Mouse (Mus musculus): ENCODE data around the gene Pxmp4. TPM values are rescaled to one million over a fixed set of nuclear protein-coding genes. Genes with fewer than 3 reads are reported as not detected.
A peak's percentile ranks its signal among the peaks of the same experiment; 100 is the strongest.

Gene Pxmp4
- polyA plus RNA-seq (2016; fragmentation: Nextera tagmentation; extraction: Ambion mirVana): 16.9 and 18.5 TPM in 2 replicates

DNA sequence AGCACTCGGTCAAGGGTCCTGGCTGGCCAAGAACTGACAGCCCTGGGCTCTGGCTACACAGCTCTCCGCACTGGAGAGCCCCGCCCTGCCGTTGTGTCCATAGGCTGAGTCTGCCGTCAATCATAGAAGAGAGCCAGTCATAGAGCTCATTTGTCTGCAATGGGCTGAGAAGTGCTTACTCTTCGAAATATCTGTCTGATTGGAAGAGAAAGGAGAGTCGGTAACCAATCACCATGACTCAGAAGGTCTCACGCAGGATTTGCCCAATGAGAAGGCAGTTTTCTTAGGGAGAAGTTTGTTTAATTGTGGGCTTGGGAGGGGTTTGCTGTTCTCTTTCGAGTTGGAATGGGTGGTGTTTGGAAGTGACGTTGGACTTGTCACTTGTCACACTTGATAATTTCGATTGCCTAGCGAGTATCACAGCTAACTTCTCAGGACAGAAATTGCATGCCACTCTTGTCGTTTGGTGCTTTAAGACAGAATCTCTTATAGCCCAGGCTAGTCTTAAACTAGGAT, at the start of gene Pxmp4:
Gene Pxmp4, minus strand, starts transcription at position 71 of the 516 bp plus-strand sequence.
- 1% methylated on average over 13 of the region's 13 CpGs for WGBS
- H3K27ac ChIP-seq: peak within 1 kb of the TSS; percentile 73; the same call in 1 of the 2 replicates

DNA sequence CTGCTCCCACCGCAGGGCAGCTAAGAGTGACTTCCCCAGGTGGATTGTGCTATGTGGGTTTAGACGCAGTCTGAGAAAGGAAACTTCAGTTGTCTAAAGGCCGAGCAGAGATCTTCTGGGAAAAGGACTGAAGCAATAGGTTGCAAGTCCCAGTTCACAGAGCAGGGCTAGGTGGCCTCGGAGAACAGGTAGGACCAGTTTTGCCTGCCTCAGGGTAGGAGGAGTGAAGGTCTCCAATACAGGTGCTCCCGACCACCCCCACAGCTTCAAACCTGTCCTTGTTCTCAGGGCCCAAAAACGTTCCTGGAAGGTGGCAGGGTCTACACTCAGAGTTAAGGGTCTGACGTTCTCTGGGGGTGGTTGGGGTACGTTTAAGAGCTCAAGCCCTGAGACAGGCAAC, 47.9 kb upstream of the Pxmp4 start, which contains the start of gene Chmp4b:
Gene Chmp4b, plus strand, starts transcription at position 343 of the 400 bp plus-strand sequence.
- Histone ChIP-seq H3K9me3 (no peaks in the 10 kb centered on the region), H3K4me2 (replicated peaks) (no peak within 1 kb of the TSS), H3K36me3 (no peaks in the 10 kb centered on the region), H3K4me3 (no peak within 1 kb of the TSS), H3K9ac (no peak within 1 kb of the TSS), H3K4me1 (no peaks in the 10 kb centered on the region; the same call in 1 of the 2 replicates), H3K27ac (peak within 1 kb of the TSS; percentile 67; the same call in 1 of the 2 replicates), H3K27me3 (no peaks in the 10 kb centered on the region)
- 43% methylated on average over 8 of the region's 8 CpGs for WGBS
- peak; percentile 54; the same call in 1 of the 2 replicates for ATAC-seq (ENCODE audit: insufficient number of reproducible peaks, insufficient read depth, low FRiP score, low TSS enrichment)

More for the DNA sequence above, at the start of gene Pxmp4:
- no peaks in the 10 kb centered on the region for H3K9me3 ChIP-seq
- H3K27me3 ChIP-seq: 0 out of 2 replicates have a peak, but pooled peaks cover 4% of the 10 kb centered on the region
- peak within 1 kb of the TSS; percentile 80 for H3K4me3 ChIP-seq
- peak; percentile 100 for ATAC-seq (ENCODE audit: insufficient number of reproducible peaks, insufficient read depth, low FRiP score, low TSS enrichment)
- H3K4me1 ChIP-seq: peaks cover 7% of the 10 kb centered on the region
- peak within 1 kb of the TSS; percentile 73 for H3K4me2 ChIP-seq (replicated peaks)
- H3K9ac ChIP-seq: peak within 1 kb of the TSS; percentile 79
- H3K36me3 ChIP-seq: no peaks in the 10 kb centered on the region

- Histone ChIP-seq H3K9me3 (no peaks in the 10 kb centered on the region), H3K4me3 (no peak overlapping the region), H3K36me3 (0 out of 2 replicates have a peak, but pooled peaks cover 5% of the 10 kb centered on the region), H3K27ac (no peak overlapping the region), H3K9ac (no peak overlapping the region), H3K27me3 (no peaks in the 10 kb centered on the region), H3K4me1 (no peaks in the 10 kb centered on the region; the same call in 1 of the 2 replicates), H3K4me2 (replicated peaks) (no peak overlapping the region)
- WGBS: 86% methylated on average over 3 of the region's 3 CpGs
- no peak for ATAC-seq (ENCODE audit: insufficient number of reproducible peaks, insufficient read depth, low FRiP score, low TSS enrichment)
Observed at GRCm38 (mm10) chr2:154650404-154650803, 46.9 kb upstream of the Pxmp4 start.

DNA sequence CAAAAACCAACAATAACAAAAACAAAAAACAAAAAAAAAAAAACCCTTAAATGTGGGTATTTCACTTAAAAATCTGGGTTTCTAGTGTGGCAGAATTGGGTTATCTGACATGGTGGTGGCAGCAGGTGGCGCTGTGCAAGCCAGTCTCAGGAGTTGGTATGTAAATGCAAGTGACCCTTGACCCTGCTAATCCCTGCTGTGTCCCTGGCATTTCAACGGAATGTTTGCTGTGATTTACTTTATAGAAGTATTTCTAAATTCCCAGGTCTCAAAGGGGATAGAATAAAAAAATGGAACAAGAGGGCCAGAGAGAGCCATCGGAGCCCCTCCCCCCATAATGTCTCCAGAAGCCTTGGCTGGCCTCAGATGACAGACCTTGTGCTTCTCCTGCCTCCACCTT, 44.6 kb upstream of the Pxmp4 start:
- Histone ChIP-seq H3K4me3 (no peak overlapping the region), H3K27ac (no peak overlapping the region), H3K27me3 (no peaks in the 10 kb centered on the region), H3K4me2 (replicated peaks) (no peak overlapping the region), H3K9ac (no peak overlapping the region), H3K36me3 (peaks cover 22% of the 10 kb centered on the region), H3K9me3 (no peaks in the 10 kb centered on the region), H3K4me1 (no peaks in the 10 kb centered on the region; the same call in 1 of the 2 replicates)
- WGBS: 27% methylated on average over 3 of the region's 3 CpGs
- no peak for ATAC-seq (ENCODE audit: insufficient number of reproducible peaks, insufficient read depth, low FRiP score, low TSS enrichment)

DNA sequence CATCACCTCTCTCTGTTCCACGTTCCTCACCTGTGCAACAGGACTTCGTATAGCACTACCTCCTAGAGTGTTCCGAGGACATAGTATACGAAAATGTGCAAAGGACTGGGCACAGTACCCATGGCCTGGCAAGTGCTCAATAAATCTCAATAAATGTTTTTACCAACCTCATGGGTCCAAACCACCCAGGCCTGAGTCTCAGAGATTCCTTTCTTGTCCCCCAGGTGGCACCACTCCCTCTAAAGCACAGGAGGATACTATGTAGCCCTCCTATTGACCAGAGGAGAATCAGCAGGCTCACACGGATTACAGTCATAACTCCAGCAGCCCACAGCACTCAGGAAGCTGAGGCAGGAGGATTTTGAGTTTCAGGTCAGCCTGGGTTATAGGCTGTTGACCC, 43.1 kb upstream of the Pxmp4 start:
- Histone ChIP-seq H3K9me3 (no peaks in the 10 kb centered on the region), H3K27me3 (no peaks in the 10 kb centered on the region), H3K4me2 (replicated peaks) (no peak overlapping the region), H3K9ac (no peak overlapping the region), H3K4me1 (no peaks in the 10 kb centered on the region; the same call in 1 of the 2 replicates), H3K36me3 (peaks cover 33% of the 10 kb centered on the region), H3K27ac (no peak overlapping the region), H3K4me3 (no peak overlapping the region)
- 78% methylated on average over 5 of the region's 5 CpGs for WGBS
- no peak for ATAC-seq (ENCODE audit: insufficient number of reproducible peaks, insufficient read depth, low FRiP score, low TSS enrichment)

DNA sequence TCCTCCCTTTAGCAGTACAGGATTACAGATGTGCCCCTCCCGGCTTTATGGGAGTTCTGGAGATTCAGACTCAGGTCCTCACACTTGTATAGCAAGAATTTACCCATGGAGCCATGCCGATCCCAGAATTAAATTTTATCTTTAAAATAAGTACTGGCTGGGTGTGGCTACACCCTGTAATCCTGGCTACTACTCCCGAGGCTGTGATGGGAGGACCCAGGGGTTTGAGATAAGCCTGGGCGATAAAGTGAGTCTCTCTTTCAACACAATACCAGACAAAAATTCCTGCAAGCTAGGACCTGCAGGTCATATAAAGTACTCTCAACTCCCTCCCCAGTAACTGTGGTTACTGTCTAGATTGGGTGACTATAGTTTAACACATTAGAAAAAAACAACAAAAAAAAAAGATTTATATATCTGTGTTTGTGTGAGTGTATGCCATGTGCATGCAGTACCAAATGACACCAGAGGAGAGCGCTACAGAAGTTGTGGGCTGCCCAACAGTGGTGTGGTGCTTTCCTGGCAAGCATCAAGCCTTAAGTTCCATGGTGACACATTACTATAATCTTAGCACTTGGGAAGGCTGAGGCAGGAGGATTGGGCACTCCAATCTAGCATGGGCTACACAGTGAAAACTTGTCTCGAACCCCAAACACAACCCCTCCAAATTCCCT, 39.3 kb upstream of the Pxmp4 start:
- Histone ChIP-seq H3K36me3 (peaks cover 60% of the 10 kb centered on the region), H3K9me3 (peaks cover 6% of the 10 kb centered on the region; the same call in 1 of the 2 replicates), H3K4me2 (replicated peaks) (no peak overlapping the region), H3K4me3 (no peak overlapping the region), H3K27ac (no peak overlapping the region), H3K4me1 (no peaks in the 10 kb centered on the region), H3K27me3 (no peaks in the 10 kb centered on the region), H3K9ac (no peak overlapping the region)
- 88% methylated on average over 6 of the region's 6 CpGs for WGBS
- no peak for ATAC-seq (ENCODE audit: insufficient number of reproducible peaks, insufficient read depth, low FRiP score, low TSS enrichment)

GRCm38 (mm10) chr2:154642005-154642459, 38.5 kb upstream of the Pxmp4 start:
- peaks cover 63% of the 10 kb centered on the region for H3K36me3 ChIP-seq
- H3K27me3 ChIP-seq: no peaks in the 10 kb centered on the region
- H3K4me1 ChIP-seq: no peaks in the 10 kb centered on the region
- no peak overlapping the region for H3K4me3 ChIP-seq
- no peak overlapping the region for H3K27ac ChIP-seq
- H3K9me3 ChIP-seq: peaks cover 6% of the 10 kb centered on the region; the same call in 1 of the 2 replicates
- H3K4me2 ChIP-seq (replicated peaks): no peak overlapping the region
- no peak overlapping the region for H3K9ac ChIP-seq
- no peak for ATAC-seq (ENCODE audit: insufficient number of reproducible peaks, insufficient read depth, low FRiP score, low TSS enrichment)
- 98% methylated on average over 9 of the region's 9 CpGs for WGBS

- Histone ChIP-seq H3K27ac (no peak overlapping the region), H3K4me3 (no peak overlapping the region), H3K4me2 (replicated peaks) (no peak overlapping the region), H3K9me3 (peaks cover 6% of the 10 kb centered on the region; the same call in 1 of the 2 replicates), H3K36me3 (peaks cover 64% of the 10 kb centered on the region), H3K9ac (no peak overlapping the region), H3K27me3 (no peaks in the 10 kb centered on the region), H3K4me1 (no peaks in the 10 kb centered on the region)
- WGBS: 74% methylated on average over 8 of the region's 8 CpGs
- ATAC-seq (ENCODE audit: insufficient number of reproducible peaks, insufficient read depth, low FRiP score, low TSS enrichment): no peak
Observed at GRCm38 (mm10) chr2:154641176-154641575, 37.7 kb upstream of the Pxmp4 start.

- H3K9ac ChIP-seq: no peak overlapping the region
- peaks cover 6% of the 10 kb centered on the region; the same call in 1 of the 2 replicates for H3K9me3 ChIP-seq
- no peaks in the 10 kb centered on the region for H3K4me1 ChIP-seq
- no peaks in the 10 kb centered on the region for H3K27me3 ChIP-seq
- no peak overlapping the region for H3K4me3 ChIP-seq
- 86% methylated on average over 4 of the region's 4 CpGs for WGBS
- no peak overlapping the region for H3K4me2 ChIP-seq (replicated peaks)
- H3K27ac ChIP-seq: no peak overlapping the region
- ATAC-seq (ENCODE audit: insufficient number of reproducible peaks, insufficient read depth, low FRiP score, low TSS enrichment): no peak
- H3K36me3 ChIP-seq: peaks cover 67% of the 10 kb centered on the region
Observed at GRCm38 (mm10) chr2:154639115-154639514, 35.6 kb upstream of the Pxmp4 start.

GRCm38 (mm10) chr2:154638521-154638920, 35.0 kb upstream of the Pxmp4 start:
- H3K9me3 ChIP-seq: peaks cover 6% of the 10 kb centered on the region; the same call in 1 of the 2 replicates
- H3K27ac ChIP-seq: no peak overlapping the region
- no peak overlapping the region for H3K9ac ChIP-seq
- peaks cover 61% of the 10 kb centered on the region for H3K36me3 ChIP-seq
- no peaks in the 10 kb centered on the region for H3K4me1 ChIP-seq
- H3K4me3 ChIP-seq: no peak overlapping the region
- WGBS: 96% methylated on average over 3 of the region's 3 CpGs
- no peak overlapping the region for H3K4me2 ChIP-seq (replicated peaks)
- ATAC-seq (ENCODE audit: insufficient number of reproducible peaks, insufficient read depth, low FRiP score, low TSS enrichment): no peak
- H3K27me3 ChIP-seq: no peaks in the 10 kb centered on the region

GRCm38 (mm10) chr2:154635826-154636225, 32.3 kb upstream of the Pxmp4 start:
- Histone ChIP-seq H3K4me1 (no peaks in the 10 kb centered on the region), H3K4me3 (no peak overlapping the region), H3K27ac (no peak overlapping the region), H3K9me3 (peaks cover 6% of the 10 kb centered on the region; the same call in 1 of the 2 replicates), H3K27me3 (no peaks in the 10 kb centered on the region), H3K4me2 (replicated peaks) (no peak overlapping the region), H3K36me3 (peaks cover 41% of the 10 kb centered on the region), H3K9ac (no peak overlapping the region)
- no peak for ATAC-seq (ENCODE audit: insufficient number of reproducible peaks, insufficient read depth, low FRiP score, low TSS enrichment)
- WGBS: 100% methylated on average over 2 of the region's 2 CpGs
